Mouse (Mus musculus) left cerebral cortex, postnatal 10 days (tissue): ENCODE measurements at regions not wholly inside any gene's neighbourhood (a gene's known extent, or its start where the extent isn't known, plus 50 kb on each side); places are given as distances from the start of the nearest gene placed in this dataset.

ENCODE experiments used
- DNase-seq, 2 experiments: peaks; one replicate each; pipeline ENCODE4 v3.0.0; 2021 to 2022; ENCODE audit warnings: low spot score in 2 of 2, mixed read lengths in 1 of 2; ENCODE audit errors: extremely low spot score in 1 of 2
- intact Hi-C: fragments of 180-260 bp; cut with DNase I; formaldehyde crosslinking; loops from one replicate; pipeline ENCODE4 v1.15.1; 2025

DNA sequence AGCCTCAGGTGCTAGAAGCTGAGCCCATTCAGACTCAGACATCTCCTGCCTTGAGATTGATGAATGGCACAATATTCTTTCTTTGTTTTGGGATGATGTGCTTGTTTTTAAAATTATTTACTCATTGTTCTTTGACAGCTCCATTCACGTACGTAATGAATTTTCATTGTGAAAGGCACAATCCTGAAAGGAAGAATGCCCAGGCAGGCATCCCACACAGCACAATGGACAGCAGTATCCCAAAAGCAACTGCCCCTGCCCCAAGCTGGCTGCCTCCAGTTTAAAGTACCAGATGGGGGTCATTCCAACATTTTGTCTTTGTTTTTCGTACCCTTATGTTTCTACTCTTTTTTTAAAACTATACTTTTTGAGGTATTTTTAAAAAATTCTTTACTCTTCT, 210.9 kb upstream of the St8sia2 start:
- intact Hi-C loops = no loop called here
- DNase-seq = no peak

DNA sequence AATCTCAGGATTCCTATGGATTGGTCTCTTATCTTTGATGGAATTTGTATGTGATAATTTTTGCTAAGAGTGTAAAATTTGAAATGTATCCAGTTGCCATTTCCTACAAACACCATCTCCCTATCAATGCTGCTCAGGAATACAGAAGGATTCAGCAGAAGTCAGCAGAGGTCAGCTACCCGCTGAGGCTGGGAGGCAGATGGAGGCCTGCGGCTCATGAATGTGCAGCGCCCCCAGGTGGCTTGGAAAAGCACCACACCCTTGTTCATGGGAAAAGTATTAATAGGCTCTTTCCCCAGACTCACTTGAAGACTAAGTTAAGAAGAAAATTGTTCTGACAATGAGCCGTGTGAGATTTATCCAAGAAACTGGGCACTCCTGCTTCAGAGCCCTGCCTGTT, 187.2 kb upstream of the St8sia2 start:
- DNase-seq = peak in 1 of 2 experiments; percentile 36
- intact Hi-C loops = no loop called here

DNA sequence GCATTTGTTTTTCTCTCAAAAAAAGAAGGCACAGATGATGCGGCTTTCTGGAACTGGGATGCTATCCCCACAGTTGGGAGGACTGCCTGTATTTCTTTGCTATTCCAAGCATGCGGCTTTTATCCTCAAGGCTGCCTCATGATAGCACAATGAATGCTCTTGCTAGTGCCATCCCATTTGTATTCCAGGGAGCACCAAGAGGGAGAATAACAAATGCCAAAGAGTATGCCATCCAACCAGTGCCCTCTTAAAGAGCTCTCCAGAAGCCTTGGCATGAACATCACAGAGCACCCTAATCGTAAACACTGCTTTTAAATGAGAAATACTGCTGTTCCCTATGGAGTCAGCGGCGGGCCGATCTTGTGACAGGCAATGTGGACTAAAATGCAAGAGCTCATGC, 185.3 kb upstream of the St8sia2 start:
- intact Hi-C loops = no loop called here
- peak in 1 of 2 experiments; percentile 11 for DNase-seq

DNA sequence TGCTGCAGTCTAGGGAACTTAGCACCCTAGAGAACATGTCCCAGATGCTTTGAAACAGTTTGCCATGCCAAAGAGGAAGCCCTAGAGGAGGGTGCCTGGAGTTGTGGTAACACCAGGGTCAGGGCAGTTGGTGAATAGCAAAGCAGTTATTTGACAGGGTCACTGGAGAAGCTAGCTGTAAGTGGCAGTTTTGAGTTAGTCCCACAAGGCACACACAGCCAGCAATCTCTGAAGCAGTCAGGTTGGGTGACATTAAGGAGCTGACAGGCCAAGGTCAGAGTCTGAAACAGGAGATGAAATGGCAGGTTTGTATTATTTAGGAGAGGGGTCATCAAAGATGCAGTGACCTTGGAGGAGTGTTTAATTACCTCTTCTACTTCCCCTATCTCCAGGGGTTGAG, 171.2 kb upstream of the St8sia2 start:
- DNase-seq = no peak
- intact Hi-C loops = no loop called here

DNA sequence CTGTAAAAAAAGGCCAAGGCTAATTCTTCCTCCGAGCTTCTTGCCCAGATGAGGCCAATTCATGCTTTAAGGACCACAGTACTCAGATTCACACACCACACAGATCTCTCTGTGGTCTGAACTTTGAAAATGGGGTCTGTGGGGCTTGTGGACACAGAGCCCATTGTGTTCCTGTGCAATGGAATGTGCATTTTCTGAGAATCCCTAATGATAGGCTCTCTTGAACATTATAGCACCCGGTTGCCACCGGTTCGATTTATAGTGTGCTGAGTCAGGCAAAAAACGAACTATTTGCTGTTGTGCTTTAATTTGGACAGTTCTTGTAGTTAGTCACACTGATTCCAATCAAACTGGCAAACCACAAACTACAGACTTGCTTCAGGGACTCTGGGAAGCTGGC, 160.7 kb upstream of the St8sia2 start:
- no peak for DNase-seq
- intact Hi-C loops = no loop called here

DNA sequence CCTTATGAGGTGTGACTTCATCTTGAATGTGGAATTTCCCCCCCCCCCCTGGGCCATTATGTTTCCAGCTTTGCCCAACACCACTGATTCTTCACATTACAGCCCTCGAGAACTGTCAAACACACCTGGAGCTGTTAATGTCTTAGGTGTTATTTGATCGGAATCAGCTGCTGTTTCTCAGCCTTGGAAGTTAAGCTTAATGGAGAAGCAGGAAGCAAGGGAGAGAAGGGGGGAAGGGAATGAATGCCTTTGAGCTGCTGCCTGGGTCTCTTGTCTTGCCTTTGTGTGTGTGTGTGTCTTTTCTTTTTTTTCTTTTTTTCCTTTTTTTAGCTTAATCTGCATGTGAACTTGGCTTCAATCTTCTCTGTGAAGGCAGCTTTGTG, 159.7 kb upstream of the St8sia2 start:
- DNase-seq = no peak
- intact Hi-C loops = no loop called here

DNA sequence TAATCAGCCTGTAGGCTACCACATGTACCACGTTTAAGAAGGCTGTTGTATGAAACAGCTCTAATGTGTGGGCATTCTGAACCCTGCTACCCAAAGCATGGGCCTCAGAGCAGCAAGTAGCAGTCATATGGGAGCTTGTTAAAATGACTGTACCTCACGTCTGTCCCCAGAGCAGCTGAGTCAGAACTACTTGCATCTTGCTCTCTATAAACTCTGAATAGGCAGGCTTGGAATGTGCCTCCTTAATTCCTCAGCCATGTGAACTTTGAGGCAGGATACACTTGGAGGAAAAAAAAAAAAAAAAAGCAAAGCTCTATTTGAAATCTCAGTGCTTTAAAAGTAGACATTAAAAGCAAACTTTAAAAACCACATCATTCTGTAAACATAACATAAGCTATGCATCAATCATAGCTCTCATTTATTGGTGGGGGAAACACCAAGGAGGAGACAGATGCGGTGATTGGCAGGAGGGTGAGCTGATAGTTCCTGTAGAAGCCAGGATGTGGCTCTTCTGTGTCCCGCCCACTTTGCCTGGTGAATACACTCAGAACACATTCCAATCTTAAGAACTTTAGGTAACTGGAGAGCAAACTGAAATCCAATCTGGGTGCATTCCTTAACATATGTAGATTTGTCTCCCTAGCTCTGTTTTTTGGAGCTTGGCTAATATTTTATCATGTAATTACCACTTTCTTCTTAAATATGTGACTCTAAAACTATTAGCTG, 159.2 kb upstream of the St8sia2 start:
- intact Hi-C loops = no loop called here
- no peak for DNase-seq

DNA sequence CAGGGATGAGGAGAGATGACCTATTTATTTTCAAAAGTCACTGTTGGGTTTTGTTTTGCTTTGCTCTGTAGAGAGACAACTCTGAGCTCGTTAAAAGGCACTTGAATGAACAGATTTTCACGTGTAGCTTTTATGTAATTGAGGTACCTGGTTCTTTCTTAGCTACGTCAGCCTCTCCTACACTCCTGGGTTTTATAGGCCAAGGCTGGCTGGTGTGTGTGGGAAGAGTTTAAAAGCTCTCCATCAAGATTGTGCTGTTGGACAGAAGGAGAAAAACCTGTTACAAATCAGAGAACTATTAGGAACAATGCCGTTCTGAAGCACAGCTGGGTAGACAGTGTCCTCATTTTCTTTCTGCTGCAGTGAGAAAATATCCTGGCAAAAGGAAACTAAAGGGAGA, 138.1 kb upstream of the St8sia2 start:
- intact Hi-C loops = no loop called here
- DNase-seq = no peak

DNA sequence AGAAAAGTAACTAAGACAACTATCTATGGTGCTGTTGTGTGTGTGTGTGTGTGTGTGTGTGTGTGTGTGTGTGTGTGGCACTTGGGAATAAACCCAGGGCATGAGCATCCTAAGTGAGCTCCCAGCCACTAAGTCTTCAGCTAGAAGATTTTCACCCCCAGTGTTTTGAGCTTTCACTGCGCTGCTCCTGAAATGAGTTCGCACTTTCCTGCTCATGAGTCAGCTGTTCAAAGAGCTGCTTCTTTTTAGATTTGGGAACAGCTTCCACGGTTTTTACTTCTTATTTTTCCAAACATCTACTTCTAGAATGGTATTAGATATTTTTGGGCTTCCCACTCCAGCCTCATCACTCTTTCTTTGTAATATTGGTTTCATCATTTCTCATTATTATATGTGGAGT, 129.7 kb upstream of the St8sia2 start:
- intact Hi-C loops = no loop called here
- DNase-seq = no peak

DNA sequence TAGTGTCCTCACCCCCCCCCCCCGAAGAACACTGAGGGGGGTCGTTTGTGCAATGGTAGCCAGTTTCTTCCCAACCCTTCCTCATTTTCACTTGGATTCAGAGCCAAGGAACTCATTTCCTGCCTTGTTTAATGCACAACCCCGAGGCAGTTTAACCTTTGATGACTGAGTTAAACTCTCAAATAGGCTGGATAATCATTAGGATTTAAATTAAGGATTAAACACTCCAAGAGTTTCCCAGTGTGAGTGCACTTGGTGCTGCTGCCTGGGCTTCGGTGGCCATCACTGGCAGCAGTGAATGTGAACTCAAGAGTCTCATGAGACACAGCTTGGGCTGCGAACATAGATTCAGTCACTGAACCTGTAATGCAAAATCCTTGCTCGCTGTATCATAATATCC, 124.7 kb upstream of the St8sia2 start:
- no peak for DNase-seq
- intact Hi-C loops = no loop called here

DNA sequence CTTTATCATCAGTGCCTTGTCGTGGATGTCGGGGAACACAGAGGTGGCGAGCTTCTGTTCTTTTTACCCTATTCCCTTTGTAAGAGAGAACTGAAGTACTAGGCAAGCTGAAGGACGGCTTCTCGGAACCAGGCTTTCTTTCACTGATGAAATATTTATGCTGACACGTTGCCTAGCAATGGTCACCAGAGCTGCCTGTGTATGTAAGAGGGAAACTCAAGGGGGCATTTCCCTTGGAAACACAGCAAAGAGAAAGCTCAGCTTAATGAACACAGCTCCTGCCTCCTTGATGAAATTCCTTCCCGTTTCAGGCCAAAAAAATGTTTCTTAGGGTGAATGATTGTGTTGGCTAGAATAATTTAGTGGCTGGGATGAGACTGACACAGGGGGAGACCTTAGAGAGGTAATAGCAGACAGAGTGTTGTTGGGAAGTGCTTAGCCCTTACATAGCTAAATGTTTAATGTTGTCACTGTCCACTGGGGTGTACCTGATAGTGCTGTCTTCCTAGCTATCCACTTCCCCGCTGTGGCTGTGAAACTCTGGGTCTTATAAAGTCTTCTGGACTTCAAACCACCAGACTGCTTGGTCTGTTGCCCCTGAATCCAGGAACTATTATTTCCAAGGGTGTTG, 116.8 kb upstream of the St8sia2 start:
- DNase-seq = peak in 1 of 2 experiments; percentile 38
- intact Hi-C loops = no loop called here

DNA sequence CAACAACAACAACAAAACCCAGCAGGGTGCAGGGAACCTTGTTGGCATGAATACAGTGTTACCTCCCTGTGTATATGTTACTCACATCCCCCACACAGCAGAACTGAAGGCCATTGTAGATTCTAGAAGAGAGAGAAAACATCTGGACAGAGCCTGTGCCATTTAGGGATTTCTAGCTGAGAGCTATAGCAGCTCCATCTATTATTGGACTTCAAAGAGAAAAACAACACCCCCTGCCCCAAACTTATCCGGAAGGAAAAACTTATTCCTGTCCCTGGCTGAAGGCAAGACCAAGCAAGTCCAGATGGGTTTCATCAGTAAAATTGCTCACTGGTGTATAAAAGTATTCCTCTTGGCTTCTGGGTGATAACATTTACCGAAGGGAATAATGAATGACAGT, 98.6 kb upstream of the St8sia2 start:
- no peak for DNase-seq

DNA sequence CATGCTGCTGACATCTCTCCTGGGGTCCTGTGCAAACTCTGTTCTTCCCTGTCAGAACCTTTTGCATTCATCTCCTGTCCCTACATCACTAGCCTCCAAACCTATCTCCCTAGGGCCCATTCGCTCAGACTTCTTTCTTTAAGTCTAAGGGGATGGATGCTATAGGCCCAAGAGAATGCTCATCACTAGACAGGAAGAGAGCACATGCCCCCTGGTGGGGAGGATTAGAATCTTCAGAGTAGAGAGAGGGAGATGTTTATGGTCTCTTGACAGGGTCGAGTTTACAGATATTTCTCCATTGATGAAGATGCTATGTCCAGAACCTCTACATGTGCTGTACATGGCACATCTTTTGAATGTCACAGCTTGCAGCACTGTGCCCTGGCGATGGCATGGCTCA, 94.9 kb upstream of the St8sia2 start:
- intact Hi-C loops = no loop called here
- no peak for DNase-seq

More for the DNA sequence above, 98.6 kb upstream of the St8sia2 start:
- intact Hi-C loops = no loop called here

DNA sequence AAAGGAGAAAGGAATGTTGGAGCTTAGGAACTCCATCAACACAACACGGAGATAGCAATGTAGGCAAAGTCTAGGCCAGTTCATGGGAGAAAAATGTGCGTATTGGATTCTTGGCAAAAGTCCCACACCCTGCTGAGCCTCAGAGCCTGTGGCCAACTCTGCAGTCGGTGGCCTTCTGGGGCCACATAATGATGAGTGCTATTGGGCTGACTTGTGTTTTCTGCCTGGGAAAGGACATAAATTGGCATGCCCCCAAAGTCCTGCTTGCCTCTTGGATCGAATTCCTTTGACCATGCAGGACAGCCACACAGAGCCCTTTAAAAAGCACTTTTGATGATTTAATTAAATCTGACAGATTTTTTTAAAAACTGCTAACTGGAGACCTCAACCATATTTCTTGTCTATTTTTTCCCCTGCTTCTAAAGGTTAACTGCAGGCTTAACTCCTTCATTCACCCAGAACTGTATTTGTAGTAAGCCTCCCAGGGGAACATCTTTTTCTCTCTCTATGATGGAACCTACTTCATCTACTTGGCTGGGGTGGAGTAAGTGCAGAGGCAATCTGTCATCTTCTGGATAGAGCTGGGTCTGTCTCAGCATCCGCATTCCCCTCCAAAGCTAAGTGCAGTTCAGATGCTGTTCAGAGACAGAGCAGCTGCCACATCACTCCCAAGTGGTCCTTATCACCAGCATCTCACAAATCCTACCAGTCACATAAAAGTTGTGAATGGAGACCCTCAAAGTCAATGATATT, 93.9 kb upstream of the St8sia2 start:
- intact Hi-C loops = no loop called here
- peak in 1 of 2 experiments; percentile 60 for DNase-seq

DNA sequence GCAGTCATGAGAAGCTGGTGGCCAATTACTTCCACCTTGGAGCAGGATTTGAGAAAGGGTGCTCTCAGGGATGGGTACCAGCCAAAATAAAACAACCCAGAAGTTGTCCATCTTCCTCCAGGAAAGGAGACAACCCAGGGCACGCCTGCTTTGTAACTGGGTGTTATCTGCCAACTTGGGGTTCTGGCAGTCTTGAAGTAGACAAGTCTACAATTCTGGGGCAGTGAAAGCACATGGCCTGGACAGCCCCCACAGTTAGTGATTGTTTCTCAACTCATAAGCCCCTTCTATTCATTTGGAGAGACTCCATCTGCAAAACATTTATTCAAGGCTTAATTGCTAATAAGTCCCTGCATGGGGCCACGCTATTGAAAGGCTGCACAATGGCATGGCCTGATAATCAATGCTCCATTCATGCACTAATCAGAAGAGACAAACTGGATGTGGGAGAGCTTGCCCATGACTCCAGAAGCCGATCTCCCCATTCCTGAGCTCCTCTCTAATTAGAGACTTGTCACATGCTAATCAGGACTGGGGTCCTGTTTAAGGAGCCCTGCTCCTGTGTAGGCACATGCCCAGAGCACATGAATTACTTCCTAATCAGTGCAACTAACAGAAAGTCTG, 78.0 kb upstream of the St8sia2 start:
- intact Hi-C loops = no loop called here
- no peak for DNase-seq

DNA sequence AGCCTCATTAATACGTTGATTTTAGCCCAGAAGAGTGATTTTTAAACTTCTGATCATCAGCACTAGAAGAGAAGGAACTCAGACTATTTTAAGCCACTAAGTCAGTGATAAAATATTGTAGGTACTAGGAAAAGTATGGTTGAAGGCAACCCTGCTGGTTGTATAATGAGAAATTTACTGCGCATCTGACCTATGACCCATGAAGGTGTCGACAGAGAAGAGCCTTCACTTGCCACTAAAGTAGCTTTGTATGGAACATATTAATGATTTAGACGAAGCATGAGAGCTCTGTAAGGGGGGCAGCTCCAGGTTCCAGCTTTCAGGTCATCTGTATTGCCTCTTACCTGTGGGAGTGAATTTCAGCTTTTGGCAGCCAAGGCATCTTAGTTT, 67.4 kb upstream of the St8sia2 start:
- DNase-seq = no peak
- intact Hi-C loops = no loop called here

DNA sequence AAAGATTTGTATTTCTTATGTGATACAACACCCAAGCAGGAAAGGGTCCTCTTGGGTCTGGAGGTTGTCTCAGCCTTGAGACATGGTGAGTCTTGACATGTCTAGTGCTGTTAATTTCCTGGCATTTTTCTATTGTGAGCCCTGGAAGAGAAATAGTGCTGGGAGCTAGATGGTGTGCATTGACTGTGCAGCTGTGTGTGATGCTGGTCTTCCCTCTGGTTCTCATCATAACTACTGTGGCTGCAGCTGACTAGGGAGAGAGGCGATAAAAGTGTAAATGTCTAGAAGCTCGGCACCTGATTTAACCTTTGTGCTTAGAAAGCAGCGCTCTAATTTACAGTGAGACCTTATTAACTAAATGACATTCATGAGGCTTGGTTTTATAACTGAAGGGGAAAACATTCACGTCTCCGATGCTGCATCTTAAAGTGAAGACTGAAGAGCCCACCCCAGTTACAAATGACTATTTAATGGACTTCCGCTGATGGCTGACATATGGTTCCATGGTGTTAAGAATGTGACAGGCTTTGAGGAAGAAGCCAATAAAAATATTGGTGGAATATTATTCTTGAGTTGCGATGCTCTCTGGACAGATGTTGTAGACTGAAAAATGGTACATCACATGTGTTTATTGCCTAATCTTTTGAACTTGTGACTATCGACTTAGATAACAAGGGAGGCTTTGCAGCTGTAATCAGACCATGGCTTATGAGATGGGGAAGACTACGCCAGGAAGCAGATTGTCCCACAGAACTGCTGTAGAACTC, 66.8 kb upstream of the St8sia2 start:
- DNase-seq = no peak
- intact Hi-C loops = no loop called here

DNA sequence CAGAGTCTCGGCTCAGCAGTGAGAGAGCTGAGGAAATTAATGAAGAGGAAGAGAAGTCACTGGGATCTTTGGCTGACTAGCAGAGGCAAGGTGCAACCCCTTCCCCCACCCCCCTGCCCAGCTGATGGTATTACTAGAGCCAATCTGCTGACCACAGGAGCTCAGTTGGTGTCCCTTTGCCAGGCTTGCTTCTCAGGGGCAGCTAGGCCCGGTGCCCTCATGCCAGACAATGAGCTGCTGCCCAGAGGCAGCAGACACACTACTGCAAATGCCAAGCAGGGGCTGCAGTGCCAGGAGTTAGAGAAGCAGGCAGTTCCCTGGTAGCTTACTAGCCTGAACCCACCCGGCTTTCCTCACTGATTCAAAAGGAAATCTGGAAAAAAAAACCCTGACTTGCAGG, 59.1 kb upstream of the St8sia2 start:
- DNase-seq = no peak

DNA sequence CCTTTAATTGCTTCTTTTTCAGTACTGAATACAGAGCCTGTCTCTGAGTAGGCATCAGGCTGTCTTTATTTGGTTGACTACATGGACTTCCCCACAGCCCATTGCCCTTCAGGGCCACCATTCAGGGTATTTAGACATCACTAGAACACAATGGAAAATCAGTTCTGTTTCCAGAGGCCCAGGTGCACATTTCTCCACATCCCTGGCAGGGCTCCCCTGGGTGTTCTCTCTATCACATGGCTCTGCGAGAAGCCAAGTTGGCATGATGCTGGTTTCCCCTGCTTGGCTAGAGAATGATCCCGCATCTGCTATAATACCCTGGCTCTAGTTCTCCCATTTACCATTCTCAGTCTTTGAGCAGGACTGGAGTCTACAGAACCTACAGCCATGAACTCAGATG, 57.3 kb upstream of the St8sia2 start:
- intact Hi-C loops = no loop called here
- DNase-seq = no peak

More for the DNA sequence above, 59.1 kb upstream of the St8sia2 start:
- intact Hi-C loops = no loop called here
